Mouse (Mus musculus): ENCODE results near the gene Mcm7.
A peak's percentile ranks its signal among the peaks of the same experiment; 100 is the strongest.
"Not testable (repeated sequence)": the region's sequence is repeated elsewhere in the genome, so short reads cannot be mapped to it uniquely, and the experiment has no call there.

The Mcm7 gene

GRCm38 (mm10) chr5:138171695-138172491 lies at the start of gene Mcm7, which contains the start of gene Ap4m1:
TSS of gene Mcm7 (minus strand) at chr5:138172422.
TSS of gene Ap4m1 (plus strand) at chr5:138172002.
- peak; percentile 98 for DNase-seq

- DNase-seq: no peak
Observed at GRCm38 (mm10) chr5:138219864-138220263, 47.6 kb upstream of the Mcm7 start.

- DNase-seq: not testable (repeated sequence)
Observed at GRCm38 (mm10) chr5:138216632-138217031, 44.4 kb upstream of the Mcm7 start.

GRCm38 (mm10) chr5:138207873-138208272 lies 35.7 kb upstream of the Mcm7 start:
- no peak for DNase-seq

- no peak for DNase-seq
Observed at GRCm38 (mm10) chr5:138207253-138207652, 35.0 kb upstream of the Mcm7 start.

- no peak for DNase-seq
Observed at GRCm38 (mm10) chr5:138202086-138202485, 29.9 kb upstream of the Mcm7 start.

GRCm38 (mm10) chr5:138199576-138199975 lies 27.4 kb upstream of the Mcm7 start:
- DNase-seq: no peak

GRCm38 (mm10) chr5:138195463-138195862 lies 23.2 kb upstream of the Mcm7 start:
- DNase-seq: no peak

- DNase-seq: peak; percentile 62
Observed at GRCm38 (mm10) chr5:138194755-138195345, 22.6 kb upstream of the Mcm7 start.

- peak; percentile 89 for DNase-seq
Observed at GRCm38 (mm10) chr5:138193771-138194727, 21.8 kb upstream of the Mcm7 start, which contains the start of gene Mblac1. TSS of gene Mblac1 (plus strand) at chr5:138194314.

- DNase-seq: peak; percentile 76
Observed at GRCm38 (mm10) chr5:138187661-138188306, 15.6 kb upstream of the Mcm7 start.

- peak; percentile 90 for DNase-seq
Observed at GRCm38 (mm10) chr5:138186950-138187638, 14.9 kb upstream of the Mcm7 start, which contains the start of the genes Taf6 and Cnpy4. TSS of gene Taf6 (minus strand) at chr5:138187451. TSS of gene Cnpy4 (plus strand) at chr5:138187485.

GRCm38 (mm10) chr5:138173217-138173616 lies 995 bp upstream of the Mcm7 start:
- no peak for DNase-seq

- peak; percentile 99 for DNase-seq
Observed at GRCm38 (mm10) chr5:138170936-138171561, 1.2 kb downstream of the Mcm7 start.

- no peak for DNase-seq
Observed at GRCm38 (mm10) chr5:138165594-138165993, 6.6 kb downstream of the Mcm7 start.

- DNase-seq: no peak
Observed at GRCm38 (mm10) chr5:138163610-138164009, 8.6 kb downstream of the Mcm7 start.

GRCm38 (mm10) chr5:138163046-138163445 lies 9.2 kb downstream of the Mcm7 start:
- DNase-seq: no peak

- DNase-seq: peak; percentile 97
Observed at GRCm38 (mm10) chr5:138160842-138161665, 11.2 kb downstream of the Mcm7 start, which contains the start of gene Cops6. TSS of gene Cops6 (plus strand) at chr5:138161071.

GRCm38 (mm10) chr5:138160224-138160762 lies 11.9 kb downstream of the Mcm7 start:
- DNase-seq: no peak
